Mouse (Mus musculus) kidney, adult 8-10 months (tissue): ENCODE measurements at regions not wholly inside any gene's neighbourhood (a gene's known extent, or its start where the extent isn't known, plus 50 kb on each side); places are given as distances from the start of the nearest gene placed in this dataset.

Experiments used
- DNase-seq, 2 experiments: peaks; one replicate each; pipeline ENCODE4 v3.0.0; 2022

DNA sequence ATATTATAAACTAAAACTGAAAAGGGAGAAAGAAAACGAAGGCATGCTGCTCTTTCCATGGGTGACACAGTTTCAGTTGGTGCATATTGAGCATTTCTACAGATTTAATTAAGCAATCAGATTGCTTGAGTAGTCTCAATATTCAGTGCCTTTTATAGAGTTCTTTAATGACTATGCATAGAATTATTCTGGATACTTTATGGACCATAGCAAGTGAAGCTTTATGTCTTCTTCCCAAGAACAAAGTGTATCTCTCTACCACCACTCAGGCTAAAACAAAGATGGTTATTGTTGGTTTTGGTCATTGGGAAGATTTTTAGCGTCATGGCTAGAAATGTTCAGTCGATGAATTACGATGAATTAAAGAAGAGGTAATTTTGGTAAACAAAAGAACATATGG is 311.8 kb upstream of the Ldb2 start:
- no peak for DNase-seq

DNA sequence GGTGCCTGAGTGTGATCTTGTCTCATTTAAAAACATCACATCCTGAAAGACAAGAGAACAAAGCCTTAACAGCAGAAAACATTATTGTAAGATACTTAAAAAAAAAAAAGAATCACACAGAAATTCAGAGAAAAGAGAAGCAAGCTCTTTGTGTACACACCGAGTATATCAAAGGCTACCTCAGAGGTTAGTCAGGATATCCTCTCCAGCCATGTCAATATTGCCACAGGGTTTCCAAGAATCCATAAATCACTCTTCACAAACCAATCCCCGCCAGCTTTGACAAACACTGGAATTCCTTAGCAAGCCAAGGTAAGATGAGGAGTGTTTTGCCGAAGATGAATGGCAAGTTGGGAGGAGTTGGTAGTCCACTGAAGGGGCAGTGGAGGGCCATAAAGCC is 311.3 kb upstream of the Ldb2 start:
- no peak for DNase-seq

DNA sequence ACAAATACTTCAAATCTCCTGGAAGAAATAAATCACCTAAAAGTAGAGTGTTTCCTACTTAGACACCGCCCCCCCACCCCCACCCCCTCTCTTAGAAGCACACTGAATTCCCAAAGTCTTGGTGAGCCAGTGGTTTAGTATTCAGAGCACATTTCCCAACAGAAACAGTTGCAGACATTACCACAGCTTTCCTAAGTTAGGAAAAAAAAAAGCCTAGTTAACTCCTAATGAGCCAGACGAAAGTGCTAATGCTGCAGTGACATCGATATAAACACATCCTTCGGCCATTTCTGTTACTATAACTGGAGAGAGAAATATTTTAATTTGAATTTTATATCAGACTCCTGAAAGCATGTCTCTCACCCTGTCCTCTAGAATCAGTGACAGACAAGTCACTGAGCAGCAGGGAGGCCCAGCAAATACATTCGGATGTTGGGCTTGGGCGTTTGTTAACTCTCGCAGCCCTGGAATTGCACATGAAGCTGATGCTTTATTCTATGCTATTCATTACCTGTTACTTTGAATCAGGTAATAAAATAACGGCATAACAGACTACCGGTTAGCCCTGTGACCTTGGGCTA is 305.8 kb upstream of the Ldb2 start:
- DNase-seq = no peak

DNA sequence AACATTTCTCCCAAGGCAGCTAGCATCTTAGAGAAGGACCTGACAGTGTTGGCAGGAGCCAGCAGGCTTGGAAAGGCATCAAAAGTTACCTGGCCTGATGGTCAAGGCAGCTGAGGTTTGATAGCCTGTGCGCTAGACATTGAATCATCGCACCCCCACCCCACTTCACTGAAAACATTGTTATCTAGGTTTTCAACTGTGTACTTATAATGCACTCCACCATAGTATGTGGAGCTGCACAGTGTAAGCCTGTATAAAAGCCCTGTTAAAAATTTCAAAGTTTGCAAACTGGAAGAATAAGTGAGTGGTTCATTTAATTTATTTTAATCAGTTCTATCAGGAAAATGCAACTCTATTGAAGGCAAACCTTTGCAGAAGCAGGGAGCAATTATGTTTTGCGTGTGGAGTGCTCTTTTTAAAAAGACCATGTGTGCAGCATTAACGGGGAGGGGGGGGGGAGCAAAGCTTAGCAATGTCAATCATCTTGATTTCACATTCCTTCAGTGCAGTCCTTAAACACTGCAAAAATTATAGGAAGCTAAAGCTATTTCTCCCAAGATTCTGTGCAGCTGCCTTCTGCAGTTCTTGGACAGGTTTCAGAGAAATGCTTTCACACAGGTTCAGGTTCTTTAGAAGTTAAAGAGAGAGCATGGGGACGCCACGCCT is 304.4 kb upstream of the Ldb2 start:
- no peak for DNase-seq

DNA sequence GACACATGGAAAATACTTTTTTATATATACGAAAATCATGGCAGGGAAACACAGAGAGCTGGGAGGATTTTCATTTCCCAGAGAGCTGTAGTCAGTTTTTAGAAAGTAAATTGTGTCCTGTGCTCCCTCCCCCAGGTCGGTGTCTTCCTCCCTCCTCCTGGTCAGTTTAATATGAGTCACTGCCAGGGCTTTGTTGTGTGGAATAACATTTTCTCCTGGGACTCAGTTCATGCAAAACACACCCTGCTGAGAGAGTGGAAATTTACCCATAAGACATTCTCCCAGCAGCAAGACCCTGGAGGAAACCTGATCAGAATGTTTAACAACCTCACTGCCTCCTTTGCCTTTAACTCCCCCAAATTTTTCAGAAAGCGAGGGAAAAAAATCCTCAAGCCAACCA is 303.2 kb upstream of the Ldb2 start:
- DNase-seq = peak; percentile 4 to 6

DNA sequence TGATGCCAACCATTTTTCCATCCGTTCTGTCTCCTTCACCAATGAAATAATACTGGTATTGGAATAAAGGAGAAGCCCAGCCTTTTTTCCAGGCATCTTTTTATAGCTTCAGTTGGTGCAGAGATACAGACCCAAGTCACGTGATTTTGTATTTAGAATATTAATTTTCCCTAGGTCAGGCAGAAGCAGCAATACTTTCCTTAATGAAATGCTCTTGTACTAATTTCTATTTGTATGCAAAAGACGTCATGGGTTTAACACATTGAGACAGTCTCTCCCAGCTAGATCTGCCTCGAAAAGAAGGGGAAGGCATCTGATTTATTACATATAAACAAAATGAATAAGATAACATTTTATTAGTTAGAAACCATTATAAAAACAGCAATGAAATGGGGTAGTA is 302.3 kb upstream of the Ldb2 start:
- DNase-seq = no peak

DNA sequence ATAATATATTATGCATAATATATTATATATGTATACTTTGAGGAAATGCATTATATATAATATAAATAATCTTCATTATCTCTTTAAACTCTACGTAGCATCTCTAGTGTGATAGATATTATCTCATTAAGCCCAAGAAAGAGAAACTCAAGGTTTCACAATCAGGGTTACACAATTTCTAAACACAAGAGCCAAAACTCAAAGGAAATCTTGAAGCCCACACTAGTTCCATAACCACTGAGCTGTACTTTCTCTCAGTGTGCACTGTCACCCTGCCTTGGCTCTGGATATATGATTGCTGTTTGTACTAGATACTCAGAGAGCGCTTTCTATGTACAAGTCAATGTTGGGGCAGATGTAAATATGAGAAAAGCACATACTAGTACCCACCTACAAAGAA is 299.6 kb upstream of the Ldb2 start:
- DNase-seq = no peak

DNA sequence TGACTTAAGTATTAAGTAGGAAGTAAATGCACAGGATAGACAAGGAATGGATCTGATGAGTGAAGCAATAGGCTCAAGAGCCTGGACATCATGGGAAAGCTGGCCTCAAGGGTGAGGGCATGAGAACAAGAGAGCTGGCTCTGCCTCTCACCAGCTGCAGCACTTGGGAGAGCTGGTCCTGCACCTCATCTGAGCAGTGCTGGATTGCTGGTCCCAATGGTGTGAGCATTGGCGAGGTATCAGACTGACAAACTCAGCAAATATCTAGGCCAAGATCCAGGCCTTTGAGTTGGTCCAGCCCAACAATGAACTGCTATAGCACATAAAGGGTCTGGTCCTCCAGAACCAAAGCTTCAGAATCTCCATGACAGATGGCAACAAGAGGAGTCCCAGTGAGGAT is 298.5 kb upstream of the Ldb2 start:
- no peak for DNase-seq

DNA sequence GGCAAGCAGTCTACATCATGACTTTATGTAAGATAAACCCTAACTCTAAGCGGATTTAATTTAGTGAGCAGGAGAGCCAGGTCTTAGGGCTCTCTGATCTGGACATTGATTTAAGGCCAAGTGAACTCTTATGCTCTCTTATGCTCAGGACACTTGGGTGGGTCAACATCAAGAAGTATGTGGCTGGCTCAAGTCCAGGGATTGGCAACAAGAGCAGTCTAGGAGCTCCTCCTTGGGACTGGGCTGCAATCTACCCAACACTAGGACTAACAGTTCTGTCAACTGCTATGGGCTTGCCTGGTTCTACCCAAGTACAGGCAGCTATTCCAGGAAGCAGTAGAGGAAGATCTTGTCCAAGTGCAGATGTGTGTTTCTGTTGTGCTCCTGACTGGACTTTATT is 285.3 kb upstream of the Ldb2 start:
- DNase-seq = peak; percentile 2 to 18

DNA sequence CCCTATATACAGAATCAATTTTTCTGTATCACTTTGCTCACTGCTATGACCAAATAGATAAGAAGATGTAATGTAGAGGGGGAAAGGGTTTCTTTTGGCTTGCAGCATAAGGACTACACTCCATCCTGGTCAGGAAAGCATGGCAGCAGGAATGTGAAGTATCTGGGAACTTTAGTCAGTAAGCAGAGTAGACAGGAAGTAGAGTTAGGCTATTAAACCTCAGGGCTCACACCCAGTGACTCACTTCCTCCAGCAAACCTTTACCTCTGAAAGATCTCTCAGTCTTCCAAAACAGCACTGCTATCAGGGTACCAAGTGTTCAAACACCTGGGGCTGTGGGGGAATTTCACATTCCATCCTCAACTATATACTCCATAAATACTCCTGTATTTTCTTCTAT is 283.1 kb upstream of the Ldb2 start:
- no peak for DNase-seq

DNA sequence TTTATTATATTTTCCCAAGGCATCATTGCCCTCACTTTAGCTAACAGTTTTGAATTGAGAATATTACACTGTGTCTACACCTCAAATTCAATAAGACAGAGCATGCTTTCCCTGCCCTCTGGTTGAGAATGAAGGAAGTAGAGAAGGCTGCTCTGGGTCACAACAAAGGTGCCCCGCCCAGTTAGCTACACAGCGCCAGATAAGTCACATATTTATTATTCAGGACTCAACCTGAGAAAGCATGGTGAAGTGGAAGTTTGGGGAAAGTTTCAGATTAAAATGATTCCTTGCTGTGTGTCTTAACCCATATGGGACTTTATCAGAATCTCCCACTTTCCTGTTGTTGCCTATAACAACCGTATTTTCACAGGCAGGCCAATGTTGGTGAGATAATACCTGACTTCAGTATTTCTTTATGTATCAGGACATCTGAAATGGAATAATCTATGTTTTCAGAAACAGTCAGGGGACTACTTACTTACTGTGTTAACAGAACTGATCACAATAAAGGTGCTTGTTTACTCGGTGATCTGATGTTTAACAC is 276.9 kb upstream of the Ldb2 start:
- no peak for DNase-seq

DNA sequence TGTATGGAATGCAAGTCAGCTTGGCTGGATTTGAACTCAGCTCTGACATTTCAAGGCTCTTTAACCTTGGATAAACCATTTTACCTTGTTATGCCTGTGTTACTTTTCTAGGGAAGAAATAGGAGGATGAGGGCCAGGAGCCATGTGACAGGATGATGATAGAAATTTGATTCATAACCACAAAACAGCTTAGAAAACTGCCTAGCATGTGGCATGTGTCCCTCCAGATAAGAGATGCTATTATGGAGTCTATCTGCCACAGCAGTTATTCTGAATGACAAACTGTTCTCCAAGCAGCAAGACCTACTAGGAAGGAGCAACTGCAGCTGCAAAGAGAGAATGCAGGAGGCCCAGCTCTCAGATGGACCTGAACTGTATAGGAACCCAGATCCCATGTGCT is 275.7 kb upstream of the Ldb2 start:
- DNase-seq = no peak

DNA sequence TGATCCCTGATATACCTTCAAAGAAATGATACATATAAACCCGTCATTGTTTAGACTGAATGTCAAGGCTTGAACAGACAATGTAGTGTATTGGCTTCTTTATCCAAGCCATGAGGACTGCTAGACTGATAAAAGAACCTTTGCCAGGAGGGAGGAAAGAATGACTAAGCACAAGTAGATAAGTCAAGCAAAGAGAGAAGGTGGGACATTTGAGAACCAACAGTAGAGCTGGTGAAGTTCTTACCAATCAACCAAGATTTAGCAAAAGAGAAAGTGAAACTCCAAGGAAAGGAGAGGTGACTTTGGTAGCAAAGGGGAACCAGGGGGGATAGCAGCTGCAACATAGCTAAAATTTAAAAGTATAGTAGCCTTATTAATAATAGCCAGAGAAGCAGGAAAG is 273.0 kb upstream of the Ldb2 start:
- no peak for DNase-seq

DNA sequence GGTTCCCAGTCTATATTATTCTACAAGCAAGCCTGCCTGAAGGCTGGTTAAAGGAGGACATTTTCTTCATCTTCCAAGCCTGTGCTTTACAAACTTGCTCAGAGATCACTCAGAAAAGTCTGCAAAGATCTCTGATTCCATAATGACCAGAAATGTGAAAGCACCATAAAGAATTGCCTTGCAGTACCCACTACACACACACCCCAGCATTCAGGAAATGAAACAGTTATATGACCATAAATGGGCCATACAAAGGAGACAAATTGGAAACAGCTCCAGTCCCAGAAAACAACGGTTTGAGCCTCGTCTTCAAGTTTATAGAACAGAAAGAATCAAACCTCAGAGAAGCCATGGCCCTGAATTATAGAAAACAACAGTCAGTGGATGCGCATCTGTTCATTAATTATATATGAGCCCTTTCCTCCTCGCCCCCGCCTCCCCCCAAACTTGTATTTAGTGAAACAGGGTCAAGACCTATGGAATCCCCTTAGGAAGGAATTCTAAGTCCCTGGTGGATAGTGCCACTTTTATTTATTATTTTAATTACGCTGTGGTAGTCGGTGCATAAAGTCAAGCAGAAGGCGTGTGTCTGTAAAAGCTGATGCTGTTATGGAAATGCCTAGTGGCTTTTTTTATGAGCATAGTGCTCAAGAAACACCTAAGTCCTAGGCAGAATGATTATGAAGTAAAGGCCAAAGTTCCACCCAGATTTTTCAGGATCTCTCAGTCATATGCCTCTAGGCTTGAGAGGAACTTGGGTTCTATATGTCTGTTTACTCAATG is 266.6 kb upstream of the Ldb2 start:
- no peak for DNase-seq

DNA sequence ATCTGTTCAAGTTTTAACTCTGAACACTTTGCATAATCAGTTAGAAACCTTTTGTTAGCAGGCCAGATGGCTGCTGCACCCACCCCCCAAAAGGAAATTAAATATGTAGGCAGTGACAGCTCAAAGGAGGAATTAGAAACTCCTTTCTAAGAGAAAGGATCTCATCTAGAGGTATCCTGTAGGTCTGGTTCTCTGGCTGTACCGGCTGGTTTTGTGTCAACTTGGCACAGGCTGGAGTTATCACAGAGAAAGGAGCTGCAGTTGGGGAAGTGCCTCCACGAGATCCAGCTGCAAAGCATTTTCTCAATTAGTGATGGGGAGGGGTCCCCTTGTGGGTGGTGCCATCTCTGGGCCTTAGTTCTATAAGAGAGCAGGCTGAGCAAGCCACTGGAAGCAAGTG is 263.1 kb upstream of the Ldb2 start:
- DNase-seq = no peak

DNA sequence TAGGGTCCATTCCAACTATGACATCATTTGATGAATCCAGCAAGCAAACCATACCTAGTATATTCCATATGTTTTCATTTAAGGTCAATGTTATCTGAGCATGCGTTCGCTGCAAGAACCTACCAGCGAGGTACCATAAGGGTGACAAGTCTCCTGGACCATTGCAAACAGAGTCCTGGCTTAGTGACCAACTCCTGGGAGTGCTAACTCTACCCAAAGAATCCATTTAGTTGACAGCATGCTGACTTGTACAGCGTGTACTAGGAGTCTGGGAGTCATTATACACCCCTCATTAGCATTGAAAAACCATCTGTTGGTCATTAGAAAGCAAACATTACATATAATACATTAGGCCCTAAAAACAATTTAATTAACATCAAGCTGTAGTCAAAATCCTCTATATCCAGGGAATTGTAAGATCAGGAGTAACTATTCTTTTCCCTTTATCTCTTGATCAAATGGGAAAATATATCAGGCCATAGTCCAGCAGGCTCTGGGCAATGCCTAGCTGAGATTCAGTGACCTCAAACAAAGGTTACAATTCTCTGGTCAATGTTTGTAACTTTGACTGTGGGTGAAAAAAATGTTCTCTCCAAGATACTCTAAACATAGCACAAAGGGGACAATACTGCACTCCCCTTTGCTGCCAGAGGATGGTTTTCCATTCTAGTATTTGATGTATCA is 255.9 kb upstream of the Ldb2 start:
- no peak for DNase-seq

DNA sequence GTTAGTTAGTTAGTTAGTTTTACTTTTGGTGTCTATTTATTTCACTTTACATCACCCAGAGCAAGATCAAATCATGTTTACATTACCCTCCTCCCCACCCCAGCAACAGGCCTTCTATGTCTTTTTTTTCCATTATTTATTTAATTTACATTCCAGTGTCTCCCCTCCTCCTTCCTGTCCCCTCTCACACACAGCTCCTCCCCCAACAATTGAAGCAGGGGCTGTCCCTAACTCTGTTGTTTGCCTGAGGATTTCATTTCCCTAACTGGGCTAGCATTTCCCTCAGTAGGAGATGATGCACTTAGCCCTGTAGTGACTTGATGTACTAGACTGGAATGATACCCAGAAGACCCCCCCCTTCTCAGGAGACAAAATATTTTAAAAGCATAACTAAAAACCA is 249.9 kb upstream of the Ldb2 start:
- no peak for DNase-seq

DNA sequence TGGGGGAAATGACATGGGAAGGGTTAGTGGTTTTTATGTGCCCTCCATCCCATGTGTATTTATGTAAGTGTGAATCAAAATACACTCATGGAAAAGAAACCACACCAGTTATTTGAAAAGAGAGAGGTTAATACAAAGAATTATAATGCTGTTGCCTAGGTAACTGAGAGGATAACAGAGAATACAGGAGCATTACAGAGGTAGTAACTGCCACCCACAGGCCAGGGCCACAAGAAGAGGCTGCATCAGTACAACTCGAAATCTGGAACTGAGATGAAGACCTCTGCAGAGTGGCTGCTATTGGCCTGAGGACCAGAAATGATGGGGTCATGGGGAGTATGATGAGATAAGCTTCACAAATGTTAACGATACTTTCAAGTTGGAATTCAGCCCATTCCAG is 243.4 kb upstream of the Ldb2 start:
- DNase-seq = no peak

DNA sequence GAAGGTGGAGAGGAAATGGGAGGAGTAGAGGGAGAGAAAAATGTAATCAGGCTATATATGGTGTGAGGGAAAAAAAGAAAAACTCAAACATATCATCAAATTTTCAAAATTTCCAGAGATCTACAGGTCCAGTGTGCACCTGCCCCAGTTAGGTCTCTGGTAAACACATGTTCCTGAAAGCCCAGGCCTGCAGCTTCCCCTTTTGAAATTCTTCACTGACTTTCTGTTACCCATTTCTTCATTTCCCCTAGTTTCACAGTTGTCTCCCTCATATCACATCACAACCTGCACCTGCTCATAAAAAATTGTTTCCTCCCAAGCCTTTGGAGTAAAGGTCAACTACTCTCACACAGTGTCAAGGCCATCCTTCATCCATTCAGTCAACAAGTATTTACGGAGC is 236.9 kb upstream of the Ldb2 start:
- DNase-seq = no peak

DNA sequence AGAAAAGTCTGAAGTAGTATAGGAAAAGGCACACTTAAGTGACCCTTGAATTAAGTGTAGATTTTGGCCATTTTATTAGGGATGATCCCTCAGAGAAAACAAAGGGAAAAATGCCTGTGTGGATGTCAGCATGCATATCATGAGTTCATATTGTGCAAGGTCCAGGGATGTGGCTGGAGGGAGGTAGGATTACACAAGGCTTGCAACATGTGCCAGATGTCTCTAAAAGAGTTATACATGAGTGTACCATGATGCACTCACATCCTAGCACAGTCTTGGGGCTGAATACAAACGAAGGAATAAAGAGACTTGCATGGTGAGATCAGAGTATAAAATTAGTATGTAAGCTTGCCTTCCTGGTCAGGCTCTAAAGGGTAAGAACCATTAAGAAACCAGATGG is 233.7 kb upstream of the Ldb2 start:
- DNase-seq = no peak

DNA sequence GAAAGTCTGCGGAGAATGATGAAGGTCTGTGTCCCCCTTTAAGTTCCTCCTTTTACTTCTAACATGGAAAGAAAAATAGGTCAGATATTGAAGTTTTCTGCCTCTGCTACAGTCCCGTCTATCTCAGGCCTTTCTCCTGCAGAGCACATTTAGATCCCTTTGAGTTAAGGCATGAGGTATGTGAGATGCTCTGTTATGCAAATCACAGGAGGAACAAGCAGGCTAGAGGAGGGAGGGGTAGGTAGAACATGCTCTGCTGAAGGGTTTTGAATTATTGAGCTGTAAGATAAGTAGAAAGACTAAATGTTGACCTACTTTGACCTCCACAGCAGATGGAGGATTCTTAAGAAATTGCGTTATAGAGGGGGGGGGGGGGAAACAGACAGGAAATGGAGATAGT is 228.4 kb upstream of the Ldb2 start:
- DNase-seq = no peak

DNA sequence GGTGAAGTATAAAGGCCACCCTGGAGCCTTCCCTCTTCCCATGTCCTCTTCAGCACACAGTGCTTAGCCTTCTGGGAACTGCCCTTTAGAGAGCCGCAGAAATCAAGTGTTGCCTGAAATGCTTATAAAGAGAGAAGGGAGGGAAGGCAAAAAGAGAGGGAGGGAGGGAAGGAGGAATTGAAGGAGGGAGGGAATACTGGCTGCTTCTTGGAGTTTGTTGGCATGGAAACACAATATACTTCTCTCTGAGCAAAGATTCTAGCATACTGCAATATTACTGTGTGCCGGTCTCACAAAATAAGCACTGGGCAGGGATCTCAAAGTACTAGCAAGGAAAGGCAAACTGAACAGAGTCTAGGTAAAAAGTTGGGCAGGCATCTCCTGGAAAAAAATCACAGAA is 225.9 kb upstream of the Ldb2 start:
- DNase-seq = no peak

DNA sequence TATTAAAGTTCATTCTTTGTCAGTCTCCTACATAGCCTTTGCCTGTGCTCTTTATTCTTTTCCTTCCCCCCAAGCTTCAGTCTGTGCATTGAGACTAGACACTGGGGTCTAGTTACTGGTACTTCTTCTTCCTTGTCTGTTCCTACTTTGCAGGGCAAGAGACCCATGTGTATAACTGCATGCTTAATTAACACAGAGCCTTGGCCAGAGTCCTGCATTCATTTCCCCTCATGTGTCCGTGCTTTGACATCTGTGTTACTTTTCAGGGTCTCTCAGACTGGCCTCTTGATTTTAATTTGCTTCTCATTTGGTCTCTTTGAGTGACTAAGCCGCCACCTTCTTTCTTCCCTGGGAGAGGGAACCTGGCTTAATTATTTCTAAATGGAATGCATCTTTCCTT is 208.4 kb upstream of the Ldb2 start:
- DNase-seq = no peak

DNA sequence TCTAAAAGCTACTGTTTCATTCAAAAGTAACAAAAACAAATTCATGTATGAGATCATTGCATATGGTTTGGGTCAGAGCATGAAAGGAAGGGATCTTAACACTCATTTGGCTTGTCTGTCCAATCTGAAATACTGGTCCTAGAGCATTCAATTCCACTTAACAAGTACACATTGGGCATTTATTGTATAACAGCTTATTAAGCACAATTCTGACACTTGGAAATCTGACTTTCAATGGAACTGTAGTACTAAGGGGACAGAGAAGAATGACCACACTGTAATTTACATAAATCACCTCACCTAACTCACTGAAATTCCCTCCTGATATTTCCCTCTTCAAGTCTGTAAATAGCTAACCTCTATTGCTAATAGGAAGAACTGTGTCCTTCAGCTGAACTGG is 201.5 kb upstream of the Ldb2 start:
- DNase-seq = no peak
